Mouse (Mus musculus) thymus, postnatal 0 days (tissue): ENCODE results near the gene Eri3. TPM values are rescaled to one million over a fixed set of nuclear protein-coding genes. Genes with fewer than 3 reads are reported as not detected.

ENCODE experiments used
- DNase-seq: peaks from one replicate; pipeline ENCODE4 v3.0.0-alpha.2; 2015; ENCODE audit warnings: low spot score
- polyA plus RNA-seq: library from polyadenylated mRNA; unstranded; fragments of >200 nt; fragmentation: Nextera tagmentation; extraction: Ambion mirVana; gene quantifications from 2 replicates; pipeline ENCODE4 v1.2.1, GENCODE M21; 2015

The Eri3 gene
- polyA plus RNA-seq, 1 experiment from 2014 or later = 79.9 TPM

- no peak for DNase-seq
These were observed 20.8 kb downstream of the Eri3 start for GRCm38 (mm10) chr4:117570964-117571363.

GRCm38 (mm10) chr4:117577579-117577978, 27.4 kb downstream of the Eri3 start:
- no peak for DNase-seq

- DNase-seq = no peak
These were observed 31.5 kb downstream of the Eri3 start for GRCm38 (mm10) chr4:117581626-117582025.

GRCm38 (mm10) chr4:117585995-117586394, 35.8 kb downstream of the Eri3 start:
- no peak for DNase-seq

GRCm38 (mm10) chr4:117587447-117587846, 37.3 kb downstream of the Eri3 start:
- no peak for DNase-seq

GRCm38 (mm10) chr4:117589081-117589660, 39.0 kb downstream of the Eri3 start:
- DNase-seq = no peak

- no peak for DNase-seq
These were observed 40.6 kb downstream of the Eri3 start for GRCm38 (mm10) chr4:117590781-117591180.

- DNase-seq = no peak
These were observed 42.0 kb downstream of the Eri3 start for GRCm38 (mm10) chr4:117592206-117592605.

- DNase-seq = no peak
These were observed 45.1 kb downstream of the Eri3 start for GRCm38 (mm10) chr4:117595293-117595692.

GRCm38 (mm10) chr4:117599986-117600565, 49.9 kb downstream of the Eri3 start:
- no peak for DNase-seq

- no peak for DNase-seq
These were observed 51.2 kb downstream of the Eri3 start for GRCm38 (mm10) chr4:117601338-117601776.

- DNase-seq = no peak
These were observed 55.2 kb downstream of the Eri3 start for GRCm38 (mm10) chr4:117605099-117605953.

- no peak for DNase-seq
These were observed 55.7 kb downstream of the Eri3 start for GRCm38 (mm10) chr4:117605954-117606227.

GRCm38 (mm10) chr4:117606831-117607610, 56.9 kb downstream of the Eri3 start:
- DNase-seq = no peak

- no peak for DNase-seq
These were observed 58.1 kb downstream of the Eri3 start for GRCm38 (mm10) chr4:117608265-117608664.

- DNase-seq = no peak
These were observed 59.3 kb downstream of the Eri3 start for GRCm38 (mm10) chr4:117609371-117610039.

- DNase-seq = no peak
These were observed 61.2 kb downstream of the Eri3 start for GRCm38 (mm10) chr4:117611385-117611784.

GRCm38 (mm10) chr4:117611814-117612213, 61.6 kb downstream of the Eri3 start:
- DNase-seq = no peak

- DNase-seq = no peak
These were observed 62.5 kb downstream of the Eri3 start for GRCm38 (mm10) chr4:117612713-117613112.

- DNase-seq = no peak
These were observed 63.1 kb downstream of the Eri3 start for GRCm38 (mm10) chr4:117613153-117613773.

- no peak for DNase-seq
These were observed 66.4 kb downstream of the Eri3 start for GRCm38 (mm10) chr4:117616600-117616999.
